Mouse (Mus musculus) spleen, postnatal 0 days (tissue): Measurements from ENCODE around the gene Olfr924. TPM values are rescaled to one million over a fixed set of nuclear protein-coding genes. Genes with fewer than 3 reads are reported as not detected.

Source experiments
- polyA plus RNA-seq: library from polyadenylated mRNA; unstranded; fragments of >200 nt; fragmentation: Nextera tagmentation; extraction: Ambion mirVana; gene quantifications from 2 replicates; pipeline ENCODE4 v1.2.1, GENCODE M21; 2015

The Olfr924 gene
- polyA plus RNA-seq: not detected in 2 replicates

GRCm38 (mm10) chr9:38844149-38844548 is at the start of gene Olfr924:
TSS of gene Olfr924 (plus strand) at chr9:38844449.

DNA sequence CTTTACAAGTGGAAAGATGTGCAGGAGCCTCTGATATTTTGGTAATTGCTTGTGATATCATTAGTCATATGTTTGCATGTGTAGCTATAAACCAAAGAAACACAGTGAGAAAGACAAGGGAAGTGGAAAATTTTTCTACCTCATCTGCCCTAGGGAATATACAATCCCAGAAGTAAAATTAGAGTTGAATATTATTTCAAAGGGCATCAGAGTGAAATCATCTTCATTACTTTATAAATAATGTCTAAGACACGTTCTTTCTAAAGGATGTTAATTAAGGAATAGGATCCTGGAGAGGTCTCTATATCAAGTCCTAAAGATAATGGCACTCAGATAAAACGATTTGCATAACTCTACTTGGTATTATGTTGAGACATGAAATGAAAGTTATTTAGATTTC is 29.9 kb upstream of the Olfr924 start, which contains the start of gene Olfr922:
Olfr922 (plus strand) TSS at position 301 of the 400 bp plus-strand sequence.

DNA sequence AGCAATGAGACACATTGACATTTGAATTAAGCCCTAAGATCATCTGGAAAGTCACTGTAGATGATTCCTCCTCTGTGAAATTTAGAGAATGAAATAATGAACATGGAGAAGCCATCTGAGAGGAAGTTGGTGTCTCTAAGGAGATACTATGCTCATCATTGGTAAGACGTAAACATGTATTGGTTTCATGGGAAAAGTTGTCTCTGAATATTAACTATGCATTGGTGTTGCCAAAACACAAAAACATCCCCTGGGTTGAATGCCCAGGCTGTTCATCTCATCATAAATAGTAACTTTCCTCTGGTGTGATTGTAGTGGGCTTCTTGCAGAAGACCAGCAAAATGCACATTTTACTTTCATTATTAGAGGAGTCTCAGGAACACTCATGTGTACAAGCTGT is 18.0 kb upstream of the Olfr924 start, which contains the start of gene Olfr923:
Olfr923 (plus strand) TSS at position 301 of the 400 bp plus-strand sequence.

DNA sequence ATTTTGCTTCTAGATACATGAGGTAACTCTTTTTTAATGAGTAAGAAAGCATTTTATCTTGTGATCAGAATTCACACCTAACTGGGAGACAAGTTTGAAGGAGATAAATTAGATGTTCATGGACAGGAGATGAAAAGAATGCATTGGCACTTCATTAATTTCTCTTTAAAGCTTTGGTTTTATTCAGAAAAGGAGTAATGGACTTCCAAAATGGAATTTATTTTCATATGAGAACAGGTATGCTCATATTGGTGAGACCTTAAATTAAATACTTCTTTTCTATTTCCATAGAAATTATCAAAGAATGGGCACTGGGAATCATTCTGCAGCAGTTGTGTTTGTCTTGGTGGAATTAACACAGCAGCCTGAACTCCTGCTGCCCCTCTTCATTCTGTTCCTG is 10.5 kb downstream of the Olfr924 start, which contains the start of gene Olfr26:
Olfr26 (plus strand) TSS at position 301 of the 400 bp plus-strand sequence.

GRCm38 (mm10) chr9:38876826-38877225 is 32.6 kb downstream of the Olfr924 start, which contains the start of gene Olfr926:
TSS of gene Olfr926 (plus strand) at chr9:38877126.

Other genes with a start within 250 kb of the Olfr924 start
- gene Olfr914, start 239.3 kb upstream of the Olfr924 start, polyA plus RNA-seq: not detected in 2 replicates
- gene Olfr916, start 184.6 kb upstream of the Olfr924 start, polyA plus RNA-seq: not detected in 2 replicates
- gene Olfr917, start 178.6 kb upstream of the Olfr924 start, polyA plus RNA-seq: not detected in 2 replicates
- gene Olfr918, start 169.8 kb upstream of the Olfr924 start, polyA plus RNA-seq: not detected in 2 replicates
- not detected in 2 replicates for gene Olfr919, start 140.8 kb upstream of the Olfr924 start, polyA plus RNA-seq
- 13.1 and 19.9 TPM in 2 replicates for gene Vwa5a, start 126.2 kb upstream of the Olfr924 start, polyA plus RNA-seq
- gene Olfr920, start 92.2 kb upstream of the Olfr924 start, polyA plus RNA-seq: 0.22 and 0.38 TPM in 2 replicates
- not detected in 2 replicates for gene Olfr921, start 71.4 kb upstream of the Olfr924 start, polyA plus RNA-seq
- not detected in 2 replicates for gene Olfr922, start 29.8 kb upstream of the Olfr924 start, polyA plus RNA-seq
- gene Olfr923, start 17.9 kb upstream of the Olfr924 start, polyA plus RNA-seq: not detected in 2 replicates
- not detected in 2 replicates for gene Olfr26, start 10.6 kb downstream of the Olfr924 start, polyA plus RNA-seq
- not detected in 2 replicates for gene Olfr926, start 32.7 kb downstream of the Olfr924 start, polyA plus RNA-seq
- gene Olfr930, start 85.4 kb downstream of the Olfr924 start, polyA plus RNA-seq: not detected in 2 replicates
- gene Olfr933, start 127.9 kb downstream of the Olfr924 start, polyA plus RNA-seq: not detected in 2 replicates
- not detected in 2 replicates for gene Olfr934, start 143.9 kb downstream of the Olfr924 start, polyA plus RNA-seq
- not detected in 2 replicates for gene Olfr935, start 155.2 kb downstream of the Olfr924 start, polyA plus RNA-seq
- gene Olfr146, start 178.9 kb downstream of the Olfr924 start, polyA plus RNA-seq: not detected in 2 replicates
- not detected in 2 replicates for gene Olfr937, start 220.5 kb downstream of the Olfr924 start, polyA plus RNA-seq
- gene Olfr938, start 234.4 kb downstream of the Olfr924 start, polyA plus RNA-seq: not detected in 2 replicates